Mouse (Mus musculus) adrenal gland, postnatal 36 days (tissue): ENCODE data around the gene Rfx2. TPM values are rescaled to one million over a fixed set of nuclear protein-coding genes. Genes with fewer than 3 reads are reported as not detected.

Source experiments
- DNase-seq, 2 experiments: peaks; one replicate each; pipeline ENCODE4 v3.0.0; 2021; ENCODE audit warnings: mixed read lengths in 1 of 2
- long read RNA-seq, 2 experiments: library from polyadenylated mRNA; stranded (forward); transcript quantifications; one replicate each; pipeline ENCODE4 v2.0.0; 2021; ENCODE audit warnings: borderline sequencing depth in 2 of 2
- total RNA-seq, 2 experiments: library from RNA; stranded (reverse); gene quantifications; 2 replicates each; pipeline ENCODE4 v1.2.3; 2021

Gene Rfx2
- total RNA-seq: 1 to 10 TPM; 4.4 to 5.3 TPM
- long read RNA-seq, experiment 1, partial matches to known transcripts: 1 of 3 reads
- long read RNA-seq, experiment 1, other reads (novel, unspliced or antisense): 2 of 3 reads
- long read RNA-seq, experiment 2, partial matches to known transcripts: 0 of 2 reads
- long read RNA-seq, experiment 2, other reads (novel, unspliced or antisense): 2 of 2 reads

DNA sequence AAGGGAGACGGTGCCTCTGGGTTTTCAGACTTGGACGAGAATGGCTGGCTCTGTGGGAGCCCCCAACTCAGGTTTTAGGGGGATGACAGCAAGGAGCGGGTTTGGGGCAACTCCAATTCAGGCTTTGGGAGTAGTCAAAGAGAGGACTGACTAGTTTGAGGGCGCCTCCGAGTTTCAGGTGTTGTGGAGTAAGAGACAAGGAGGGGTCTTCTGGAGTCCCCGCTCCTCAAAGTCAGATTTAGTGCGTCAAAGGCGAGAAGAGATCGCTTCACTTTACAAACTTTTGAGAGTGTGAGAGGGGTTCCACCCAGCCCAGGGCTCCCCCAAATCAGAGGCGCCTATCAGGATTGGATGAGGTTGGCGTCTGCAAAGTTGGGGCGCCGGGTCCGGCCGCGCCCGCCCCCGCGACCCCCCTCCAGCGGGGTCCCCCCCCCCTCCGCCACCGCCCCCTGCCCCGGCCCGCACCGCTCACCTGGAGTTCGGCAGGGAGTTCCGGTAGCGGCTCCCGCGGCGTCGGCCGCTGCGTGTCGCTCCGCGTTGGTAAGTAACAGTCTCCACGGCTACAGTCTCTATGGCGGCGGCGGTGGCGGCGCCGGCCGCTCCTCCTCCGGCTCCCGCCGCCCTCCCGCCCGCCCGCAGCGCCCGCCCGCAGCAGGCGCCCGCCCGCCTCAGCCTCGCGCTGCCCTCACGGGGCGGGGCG, at the start of gene Rfx2:
Gene Rfx2 (minus strand): TSS at position 603 of the 700 bp plus-strand sequence.
- no peak for DNase-seq

DNA sequence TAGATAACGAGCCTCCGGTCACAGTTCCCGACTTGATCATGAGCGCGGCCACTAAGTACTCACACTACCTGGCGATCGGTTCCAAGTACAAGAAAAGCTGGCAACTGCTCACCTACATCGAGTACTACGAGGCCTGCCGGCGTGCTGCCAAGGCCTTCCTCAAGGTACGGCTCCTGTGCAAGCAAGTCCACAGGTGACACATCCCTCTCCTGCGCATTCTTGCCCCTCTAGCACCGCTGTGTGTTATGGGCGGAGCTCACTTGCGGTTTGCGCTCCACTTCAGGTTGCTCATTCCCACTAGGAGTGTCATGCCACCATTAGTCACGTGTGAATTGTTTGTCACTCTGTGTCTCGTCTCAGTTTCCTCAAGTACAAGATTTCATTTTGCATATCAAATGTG, 46.6 kb upstream of the Rfx2 start:
- no peak for DNase-seq

DNA sequence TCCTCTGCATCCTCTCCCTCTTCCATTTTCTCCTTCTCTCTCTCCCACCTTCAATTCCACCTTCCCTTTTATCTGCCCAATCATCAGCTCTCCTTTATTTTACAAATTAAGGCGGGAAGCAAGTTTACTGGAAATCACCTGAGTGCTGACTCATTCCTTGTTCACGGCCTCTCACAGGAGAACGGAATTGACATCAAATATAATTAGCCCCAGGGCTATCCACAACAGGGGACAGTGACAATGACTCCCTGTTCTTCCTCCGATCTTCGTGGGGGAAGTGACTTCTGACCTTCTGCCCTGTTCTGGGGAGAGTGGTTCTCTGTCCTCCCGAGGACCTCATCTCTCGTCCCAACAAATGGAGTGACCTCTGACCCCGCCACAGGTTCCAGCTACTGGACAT, 46.2 kb upstream of the Rfx2 start:
- no peak for DNase-seq

DNA sequence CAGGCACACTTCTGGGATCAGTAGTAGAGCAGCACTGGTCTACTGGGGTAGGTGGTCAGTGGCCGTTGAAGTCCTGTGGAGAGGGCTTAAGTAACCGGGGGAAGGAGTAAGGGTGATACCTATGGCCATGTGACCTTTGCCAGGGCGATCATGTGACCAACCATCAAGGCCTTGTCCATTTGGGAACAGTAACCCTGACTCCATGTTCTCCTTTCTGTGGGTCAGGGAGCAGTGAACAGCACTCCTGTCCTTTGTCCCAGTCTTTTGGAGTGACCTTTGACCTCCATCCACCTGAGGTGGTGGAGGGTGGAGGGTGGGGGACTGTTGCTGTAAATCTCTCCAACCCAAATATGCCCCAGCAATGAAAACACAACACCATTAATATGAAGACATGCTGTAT, 45.7 kb upstream of the Rfx2 start:
- DNase-seq: no peak

DNA sequence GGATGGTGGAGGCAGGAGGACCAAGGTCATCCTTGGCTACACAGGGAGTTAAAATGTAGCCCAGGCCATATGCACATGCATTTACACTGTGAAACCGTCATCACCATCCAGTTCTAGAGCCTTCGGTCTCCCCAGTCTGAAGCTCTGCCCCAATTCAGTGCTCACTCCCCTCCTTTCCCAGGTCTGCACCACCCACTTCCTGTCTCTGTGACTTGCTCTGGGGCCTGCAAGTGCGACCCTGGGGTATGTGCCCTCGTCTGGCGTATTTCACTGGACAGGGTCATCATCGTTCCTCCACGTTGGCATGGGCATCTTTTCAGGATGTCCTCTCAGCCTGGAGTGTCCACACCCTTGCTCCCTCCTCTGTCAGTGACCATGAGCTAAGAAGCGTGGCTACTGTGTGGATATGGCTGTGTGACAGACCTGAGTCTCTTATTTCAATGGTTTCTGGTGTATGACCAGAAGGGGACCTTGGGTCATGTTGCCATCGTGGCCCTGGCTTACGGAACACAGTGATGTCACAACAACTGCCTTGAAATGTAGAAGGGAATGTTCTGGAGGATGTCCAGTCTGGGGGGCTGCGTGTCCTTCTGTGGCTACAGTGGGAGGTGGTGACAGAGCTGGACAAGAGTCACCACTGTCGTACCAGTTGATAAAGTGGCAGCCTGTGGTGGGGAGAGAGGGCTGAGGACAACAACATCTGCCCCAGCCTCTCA, 44.3 kb upstream of the Rfx2 start, which contains the start of gene 1700061G19Rik:
Gene 1700061G19Rik (plus strand): TSS at position 542 of the 716 bp plus-strand sequence.
- peak in 1 of 2 experiments; percentile 59 for DNase-seq

DNA sequence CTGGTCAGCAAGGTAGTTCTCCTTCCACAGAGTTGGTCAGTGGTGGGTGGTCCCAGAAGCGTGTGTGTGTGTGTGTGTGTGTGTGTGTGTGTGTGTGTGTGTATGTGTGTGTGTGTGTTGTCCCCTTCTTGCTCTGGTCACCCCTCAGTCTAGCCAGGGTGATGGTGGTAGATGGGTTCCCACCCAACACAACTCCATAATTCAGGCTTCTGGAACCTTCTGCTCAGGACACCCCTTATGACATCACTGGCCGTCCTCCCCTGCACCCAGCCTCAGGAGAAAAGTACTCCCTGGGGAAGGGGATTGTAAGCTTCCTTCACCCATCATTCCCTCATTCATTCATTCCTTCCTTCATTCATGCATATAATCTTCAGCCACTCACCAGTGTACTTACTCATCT, 43.4 kb upstream of the Rfx2 start, which contains the start of gene Acsbg2:
Gene Acsbg2 (minus strand): TSS at position 211 of the 400 bp plus-strand sequence.
- no peak for DNase-seq

DNA sequence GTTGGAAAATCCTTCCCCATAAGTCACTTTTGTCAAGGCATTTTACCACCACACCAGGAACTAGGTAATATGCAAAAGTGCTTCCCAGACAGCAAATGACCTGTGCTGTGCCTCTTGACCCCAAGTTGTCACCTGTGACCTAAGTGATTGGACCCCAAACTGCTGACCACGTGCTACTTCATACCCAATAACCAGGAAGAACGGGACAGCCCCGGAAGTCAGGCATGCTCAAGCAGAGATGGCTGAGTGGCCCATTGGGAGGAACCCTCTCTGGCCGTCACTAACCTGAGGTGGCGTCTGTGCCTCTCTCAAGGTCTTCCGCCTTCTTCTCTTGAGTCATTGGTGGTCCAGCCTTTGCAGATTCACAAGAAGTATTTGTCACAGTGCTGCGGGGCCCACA, 41.7 kb upstream of the Rfx2 start:
- no peak for DNase-seq

DNA sequence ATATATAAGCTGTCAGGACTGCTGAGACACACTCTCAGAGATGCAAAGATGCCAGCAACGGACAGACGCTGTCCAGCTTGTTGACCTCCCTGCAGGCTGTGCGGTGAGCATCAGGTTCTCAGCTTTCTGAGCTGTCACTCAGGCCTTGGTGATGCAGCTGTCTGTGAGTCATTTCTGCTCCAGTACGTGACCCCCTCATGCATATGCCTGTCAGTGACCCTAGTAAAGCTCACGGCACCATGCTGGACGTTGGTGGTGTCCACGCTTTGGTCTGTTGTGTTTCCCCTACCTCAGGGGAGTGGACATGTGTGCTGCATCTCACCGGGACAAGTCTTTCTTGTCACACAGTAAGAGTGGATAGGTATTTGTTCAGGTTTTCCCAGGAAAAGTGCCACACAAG, 41.0 kb upstream of the Rfx2 start:
- DNase-seq: no peak

DNA sequence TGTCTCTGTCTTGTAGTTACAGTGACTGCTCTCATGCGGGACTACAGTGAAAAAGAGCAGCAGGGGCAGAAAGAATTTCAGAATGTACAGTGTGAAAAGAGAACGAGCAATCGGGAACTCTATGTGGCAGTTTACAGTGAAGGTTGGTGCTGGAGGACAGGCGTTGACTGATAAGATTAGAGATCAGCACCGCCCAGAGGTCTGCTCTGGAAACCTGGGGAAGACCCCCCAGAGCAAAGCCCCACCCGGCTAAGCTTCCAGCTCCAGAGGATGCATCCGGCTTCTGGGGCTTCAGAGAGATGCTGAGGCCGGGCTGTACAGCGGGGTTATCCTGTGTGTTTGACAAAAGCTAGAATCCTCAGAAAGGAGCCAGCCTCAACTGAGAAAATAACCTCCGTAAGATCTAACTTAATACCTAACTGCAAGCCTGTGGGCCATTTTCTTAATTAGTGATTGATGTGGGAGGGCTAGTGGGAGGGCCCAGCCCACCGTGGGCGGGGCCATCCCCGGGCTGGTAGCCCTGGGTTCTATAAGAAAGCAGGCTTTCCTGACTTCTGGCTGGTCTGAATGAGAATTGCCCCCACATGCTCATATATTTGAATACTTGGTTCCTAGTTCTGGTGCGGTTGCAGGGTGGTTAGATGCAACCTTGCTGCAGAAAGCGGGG, 39.6 kb upstream of the Rfx2 start:
- DNase-seq: no peak

DNA sequence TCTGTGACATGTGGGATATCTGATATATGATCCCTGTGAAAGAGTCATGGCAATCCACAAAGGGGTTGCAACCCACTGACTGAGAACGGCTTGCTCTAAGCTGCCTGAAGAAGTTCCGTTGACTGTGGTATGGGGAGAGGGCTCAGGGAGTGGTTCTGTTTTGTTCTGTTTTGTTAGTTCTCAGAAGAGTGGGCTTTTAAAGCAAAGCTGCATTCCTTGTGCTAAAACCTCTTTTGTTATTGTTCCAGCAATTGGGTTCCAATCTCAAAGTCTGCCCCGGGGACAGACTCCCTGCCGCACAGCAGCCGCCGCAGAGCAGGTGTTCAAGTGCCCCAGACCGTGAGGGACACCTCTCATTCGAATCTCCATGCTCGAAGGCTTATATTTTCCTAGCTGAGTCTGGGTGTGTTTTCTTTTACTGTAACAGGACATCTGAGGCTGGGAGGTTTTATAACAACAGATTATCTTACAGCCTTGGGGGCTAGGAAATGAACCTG, 38.7 kb upstream of the Rfx2 start:
- no peak for DNase-seq

DNA sequence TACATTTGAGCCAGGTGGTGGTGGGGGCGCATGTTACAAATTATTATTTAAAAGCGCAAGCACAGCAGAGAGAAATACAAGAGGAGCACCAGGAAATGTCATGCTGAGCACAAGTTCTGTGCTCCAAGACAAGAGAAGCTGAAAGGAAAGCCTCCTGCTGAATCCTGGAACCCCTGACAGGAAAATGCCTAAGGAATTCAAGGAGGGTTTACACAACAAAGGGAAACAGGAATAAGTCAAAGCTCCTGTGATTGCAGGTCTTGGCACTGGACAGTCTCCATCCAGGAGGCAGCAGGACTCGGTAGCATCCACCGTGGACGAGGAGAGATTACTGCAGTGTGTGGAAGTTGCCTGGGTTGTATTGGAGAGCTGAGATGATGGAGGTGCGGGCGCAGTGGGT, 35.3 kb upstream of the Rfx2 start:
- DNase-seq: no peak

DNA sequence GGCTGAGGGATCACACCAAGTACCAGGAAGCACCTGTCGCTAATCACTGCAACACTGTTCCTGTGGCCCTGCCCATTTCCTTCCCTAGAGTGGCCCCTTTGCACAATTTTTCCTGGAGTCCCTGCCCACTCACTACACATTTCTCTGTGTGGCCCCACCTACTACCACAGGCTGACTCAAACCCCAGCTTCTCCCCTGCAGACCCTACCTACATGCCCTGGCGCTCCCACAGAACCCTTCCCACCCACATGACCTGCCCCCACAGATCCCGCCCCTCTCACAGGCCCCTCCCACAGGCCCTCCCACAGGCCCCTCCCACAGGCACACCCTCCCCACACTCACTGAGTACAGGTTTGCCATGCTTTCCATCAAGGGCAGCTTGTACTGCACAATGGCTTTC, 30.4 kb upstream of the Rfx2 start:
- DNase-seq: no peak

DNA sequence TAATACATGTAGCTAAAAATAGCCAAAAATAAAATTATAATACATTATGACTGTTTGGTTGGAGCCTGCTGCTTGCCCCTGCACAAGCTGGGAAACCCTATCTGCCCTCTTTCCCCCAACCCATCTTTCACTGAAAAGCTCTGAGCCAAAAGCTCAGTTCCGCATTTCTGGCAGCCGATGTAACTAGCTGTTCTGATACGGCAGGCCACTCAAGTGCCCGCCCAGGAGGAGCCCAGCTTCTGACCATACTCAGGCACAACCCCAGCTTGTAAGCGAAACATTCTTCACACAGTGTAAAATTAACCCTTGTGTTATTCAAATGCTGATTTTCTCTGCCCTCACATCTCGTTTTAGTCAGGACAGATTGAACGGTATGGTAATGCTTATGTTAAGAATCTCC, 28.1 kb upstream of the Rfx2 start:
- no peak for DNase-seq

DNA sequence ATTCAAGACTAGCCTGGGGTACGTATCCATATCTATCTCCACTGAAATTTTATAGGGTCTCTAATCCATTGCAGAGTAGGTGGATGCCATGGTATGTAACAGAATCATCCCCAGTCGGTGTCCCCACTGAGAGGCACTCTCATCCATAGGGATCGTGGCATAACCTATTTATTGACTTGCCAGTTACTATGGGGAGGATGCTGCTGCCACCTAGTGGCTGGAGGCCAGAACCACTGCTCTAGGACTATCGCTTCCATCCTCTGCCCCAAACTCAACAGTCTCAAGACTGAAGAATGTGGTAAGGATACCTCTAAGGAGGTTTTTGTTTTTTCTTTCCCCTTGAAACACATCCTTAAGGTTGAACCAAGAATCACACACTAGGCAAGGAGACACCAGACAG, 27.4 kb upstream of the Rfx2 start:
- DNase-seq: peak; percentile 80 to 83

DNA sequence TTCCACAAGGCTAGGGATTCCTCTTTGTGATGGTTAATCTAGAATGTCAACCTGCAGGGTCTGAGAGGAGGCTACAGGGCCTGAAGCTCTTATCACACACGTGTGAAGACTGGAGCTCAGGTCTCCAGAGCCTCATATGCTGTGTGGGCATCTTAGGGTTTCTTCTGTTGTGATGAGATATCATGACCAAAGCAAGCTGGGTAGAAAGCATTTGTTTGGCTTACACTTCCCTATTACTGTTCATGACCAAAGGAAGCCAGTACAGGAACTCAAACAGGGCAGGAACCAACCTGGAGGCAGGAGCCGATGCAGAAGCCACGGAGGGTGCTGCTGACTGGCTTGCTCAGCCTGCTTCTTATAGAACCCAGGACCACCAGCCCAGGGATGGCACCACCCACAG, 24.6 kb upstream of the Rfx2 start:
- DNase-seq: no peak

DNA sequence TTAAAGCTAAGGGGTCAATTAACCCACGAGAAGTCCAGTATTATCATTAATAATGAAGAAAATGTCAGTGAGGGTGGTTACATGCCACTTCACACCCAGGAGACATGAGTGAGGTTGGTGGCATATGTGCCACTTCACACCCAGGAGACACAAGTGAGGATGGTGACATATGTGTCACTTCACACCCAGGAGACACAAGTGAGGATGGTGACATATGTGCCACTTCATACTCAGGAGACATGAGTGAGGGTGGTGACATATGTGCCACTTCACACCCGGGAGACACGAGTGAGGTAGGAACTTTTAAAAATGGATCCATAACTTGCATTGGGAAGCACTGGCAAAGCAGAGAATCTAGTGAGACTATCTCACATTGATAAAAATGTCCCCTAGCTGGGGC, 20.4 kb upstream of the Rfx2 start:
- no peak for DNase-seq

DNA sequence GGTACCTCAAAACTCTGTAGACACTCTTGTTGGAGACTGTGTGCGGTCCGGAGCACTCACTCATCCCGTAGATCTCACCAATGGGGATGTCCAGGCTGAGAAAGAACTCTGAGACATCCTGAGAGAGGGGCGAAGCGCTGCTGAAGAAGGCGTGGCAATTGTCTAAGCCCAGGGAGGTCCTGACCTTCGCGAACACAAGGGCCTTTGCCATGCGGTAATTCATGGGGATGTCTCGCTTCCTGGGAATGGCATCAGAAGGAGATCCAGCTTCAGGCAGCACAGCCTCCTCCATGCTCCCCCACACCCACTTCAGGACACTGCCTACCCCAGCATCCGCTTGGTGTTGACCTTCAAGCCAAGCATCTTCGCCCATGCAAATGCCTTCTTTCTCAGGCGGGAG, 18.9 kb upstream of the Rfx2 start:
- no peak for DNase-seq

DNA sequence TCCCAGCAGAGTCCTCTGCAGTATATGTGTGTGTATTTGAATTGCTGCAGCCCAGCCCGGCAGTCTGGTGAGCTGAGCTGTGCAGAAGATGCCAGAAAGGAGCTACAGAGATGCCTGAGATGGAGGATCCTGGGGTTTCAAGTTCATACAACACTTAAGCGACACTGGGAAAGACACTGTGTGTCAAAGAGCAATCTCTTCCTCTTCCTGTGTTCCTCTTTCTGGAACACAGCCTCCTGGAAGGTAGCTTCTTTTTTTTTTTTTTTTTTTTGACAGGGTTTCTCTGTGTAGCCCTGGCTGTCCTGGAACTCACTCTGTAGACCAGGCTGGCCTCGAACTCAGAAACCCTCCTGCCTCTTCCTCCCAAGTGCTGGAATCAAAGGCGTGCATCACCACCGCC, 18.0 kb upstream of the Rfx2 start:
- no peak for DNase-seq

DNA sequence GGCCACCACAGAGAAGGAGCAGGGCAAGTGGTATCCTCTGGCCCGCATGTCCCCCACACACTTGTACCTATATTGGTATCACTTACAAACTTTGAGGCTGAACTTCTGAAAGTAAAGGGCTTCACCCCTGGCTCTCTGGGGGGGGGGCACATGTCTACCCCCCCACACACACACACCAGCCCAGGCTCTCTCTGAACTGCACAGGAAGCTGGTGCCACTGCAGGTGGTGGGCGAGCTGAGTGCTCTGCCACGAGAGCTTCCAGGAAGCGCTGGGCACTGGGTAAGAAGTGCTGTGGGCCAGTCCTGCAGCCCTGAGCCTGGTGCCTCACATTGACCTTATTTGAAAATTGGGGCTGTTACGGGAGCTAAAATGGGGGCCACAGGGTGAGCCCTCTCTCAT, 12.9 kb upstream of the Rfx2 start:
- DNase-seq: no peak

DNA sequence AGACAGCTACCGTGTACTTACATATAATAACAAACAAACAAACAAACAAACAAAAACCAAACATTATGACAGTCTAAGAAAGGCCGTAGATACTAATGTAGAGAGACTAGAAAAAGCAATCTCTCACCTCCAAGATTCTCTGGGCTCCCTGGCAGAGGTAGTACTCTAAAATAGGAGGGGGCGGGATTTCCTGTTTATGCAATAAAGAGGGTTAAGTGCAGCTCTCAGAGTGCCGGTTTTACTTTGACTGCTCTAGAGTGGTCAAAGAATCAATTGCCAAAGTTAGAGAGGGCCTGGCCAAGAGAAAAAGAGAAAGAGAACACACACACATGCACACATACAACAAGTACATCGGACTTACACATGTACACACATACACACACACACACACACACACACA, 11.4 kb upstream of the Rfx2 start:
- no peak for DNase-seq

DNA sequence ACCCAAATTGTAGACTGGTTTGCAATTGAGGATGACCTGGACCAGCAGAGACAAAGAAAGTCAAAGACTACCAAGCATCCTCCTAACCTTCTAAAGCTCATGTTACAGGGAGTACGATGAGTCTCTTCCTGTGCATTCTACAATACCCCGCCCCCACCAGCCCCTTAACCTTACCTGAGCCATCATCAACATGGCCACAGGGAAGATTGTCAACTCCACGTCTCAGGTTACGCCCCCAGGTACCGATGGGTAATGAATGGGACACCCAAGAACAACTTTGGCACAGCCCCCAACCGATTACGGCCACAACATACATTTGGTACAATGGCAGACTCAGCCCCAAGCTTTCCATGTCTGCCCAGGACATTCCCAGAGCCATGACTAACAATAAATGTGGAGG, 9.7 kb upstream of the Rfx2 start:
- DNase-seq: no peak

DNA sequence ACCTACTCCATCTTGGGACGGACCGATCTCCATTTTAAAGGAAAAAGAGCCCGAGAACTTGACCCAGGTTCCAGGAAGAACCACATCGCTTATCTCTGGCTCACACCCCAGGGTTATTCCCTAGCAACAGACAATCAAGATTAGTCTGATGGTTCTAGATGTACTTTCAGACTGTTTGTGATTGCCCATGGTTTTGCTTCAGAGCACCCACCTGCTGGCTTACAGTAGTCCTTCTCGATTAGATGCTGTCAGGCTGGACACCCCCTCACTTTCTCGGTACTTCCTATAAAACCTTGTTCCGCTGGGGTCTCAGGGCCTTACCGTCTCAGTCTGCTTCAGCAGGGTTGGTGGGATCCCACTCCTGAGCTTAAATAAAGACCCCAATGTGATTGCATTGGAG, 5.5 kb upstream of the Rfx2 start:
- DNase-seq: no peak

DNA sequence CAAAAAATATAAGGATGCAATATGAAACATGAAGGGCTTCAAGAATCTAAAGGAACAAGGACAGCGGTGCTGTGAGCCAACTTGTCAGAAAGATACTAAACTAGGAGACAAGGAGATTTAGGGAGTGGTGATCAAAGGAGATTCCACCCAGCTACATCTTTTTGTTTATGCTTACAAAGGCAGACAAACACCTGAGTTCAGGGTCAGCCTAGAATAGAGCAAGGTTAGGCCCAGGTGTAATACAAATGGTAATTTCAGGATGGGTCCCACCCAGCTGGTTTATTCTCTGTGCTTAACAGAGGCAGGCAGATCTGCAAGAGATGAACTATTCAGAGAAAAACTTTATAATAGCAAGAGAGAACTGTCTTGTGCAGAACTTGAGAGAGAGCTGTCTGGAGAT, 2.6 kb upstream of the Rfx2 start:
- no peak for DNase-seq
